Mouse (Mus musculus): ENCODE data around the gene Osbp2. TPM values are rescaled to one million over a fixed set of nuclear protein-coding genes. Genes with fewer than 3 reads are reported as not detected.

The Osbp2 gene
- polyA plus RNA-seq, 1 experiment from 2014 or later, result 1.3 TPM

- H3K9ac ChIP-seq, result no peak overlapping the region
- ATAC-seq (ENCODE audit: insufficient number of reproducible peaks, low FRiP score, low TSS enrichment, low read depth), result no peak
- H3K4me3 ChIP-seq (replicated peaks), result peak overlapping the region; percentile 26
- no peaks in the 10 kb centered on the region for H3K9me3 ChIP-seq (replicated peaks)
- H3K27ac ChIP-seq (replicated peaks), result no peak overlapping the region
- H3K36me3 ChIP-seq, result no peaks in the 10 kb centered on the region
- 1% methylated on average over 56 of the region's 56 CpGs for WGBS
- peak overlapping the region; percentile 48 for H3K4me2 ChIP-seq (replicated peaks)
- peaks cover 10% of the 10 kb centered on the region for H3K4me1 ChIP-seq
- H3K27me3 ChIP-seq, result peaks cover 41% of the 10 kb centered on the region
Observed at GRCm38 (mm10) chr11:3774463-3775262, 89.0 kb downstream of the Osbp2 start.

- WGBS, result 34% methylated on average over 6 of the region's 6 CpGs
- Histone ChIP-seq H3K27me3 (peaks cover 41% of the 10 kb centered on the region), H3K36me3 (no peaks in the 10 kb centered on the region), H3K27ac (replicated peaks) (no peak overlapping the region), H3K4me3 (replicated peaks) (peak overlapping the region; percentile 26), H3K4me2 (replicated peaks) (peak overlapping the region; percentile 48), H3K4me1 (peaks cover 10% of the 10 kb centered on the region), H3K9ac (no peak overlapping the region), H3K9me3 (replicated peaks) (no peaks in the 10 kb centered on the region)
- ATAC-seq (ENCODE audit: insufficient number of reproducible peaks, low FRiP score, low TSS enrichment, low read depth), result no peak
Observed at GRCm38 (mm10) chr11:3773782-3774462, 89.8 kb downstream of the Osbp2 start.

- peaks cover 41% of the 10 kb centered on the region for H3K27me3 ChIP-seq
- no peaks in the 10 kb centered on the region for H3K9me3 ChIP-seq (replicated peaks)
- WGBS, result 77% methylated on average over 8 of the region's 8 CpGs
Observed at GRCm38 (mm10) chr11:3773136-3773535, 90.6 kb downstream of the Osbp2 start.

GRCm38 (mm10) chr11:3771348-3771747 lies 92.4 kb downstream of the Osbp2 start:
- 44% methylated on average over 6 of the region's 6 CpGs for WGBS
- no peak overlapping the region for H3K4me3 ChIP-seq (replicated peaks)
- H3K9me3 ChIP-seq (replicated peaks), result no peaks in the 10 kb centered on the region
- H3K36me3 ChIP-seq, result no peaks in the 10 kb centered on the region
- peaks cover 35% of the 10 kb centered on the region for H3K27me3 ChIP-seq
- peaks cover 10% of the 10 kb centered on the region for H3K4me1 ChIP-seq
- no peak overlapping the region for H3K4me2 ChIP-seq (replicated peaks)
- no peak overlapping the region for H3K27ac ChIP-seq (replicated peaks)
- no peak overlapping the region for H3K9ac ChIP-seq
- ATAC-seq (ENCODE audit: insufficient number of reproducible peaks, low FRiP score, low TSS enrichment, low read depth), result no peak

More at GRCm38 (mm10) chr11:3773136-3773535, 90.6 kb downstream of the Osbp2 start:
- peaks cover 10% of the 10 kb centered on the region for H3K4me1 ChIP-seq
- no peaks in the 10 kb centered on the region for H3K36me3 ChIP-seq
- no peak overlapping the region for H3K9ac ChIP-seq
- H3K4me2 ChIP-seq (replicated peaks), result no peak overlapping the region
- ATAC-seq (ENCODE audit: insufficient number of reproducible peaks, low FRiP score, low TSS enrichment, low read depth), result no peak
- H3K27ac ChIP-seq (replicated peaks), result no peak overlapping the region
- no peak overlapping the region for H3K4me3 ChIP-seq (replicated peaks)

- H3K4me3 ChIP-seq (replicated peaks), result no peak overlapping the region
- H3K36me3 ChIP-seq, result no peaks in the 10 kb centered on the region
- ATAC-seq (ENCODE audit: insufficient number of reproducible peaks, low FRiP score, low TSS enrichment, low read depth), result no peak
- no peaks in the 10 kb centered on the region for H3K9me3 ChIP-seq (replicated peaks)
- H3K9ac ChIP-seq, result no peak overlapping the region
- no peak overlapping the region for H3K4me2 ChIP-seq (replicated peaks)
- 83% methylated on average over 5 of the region's 5 CpGs for WGBS
- no peaks in the 10 kb centered on the region for H3K4me1 ChIP-seq
- H3K27me3 ChIP-seq, result peaks cover 9% of the 10 kb centered on the region; the same call in 1 of the 2 replicates
- no peak overlapping the region for H3K27ac ChIP-seq (replicated peaks)
Observed at GRCm38 (mm10) chr11:3767830-3768229, 95.9 kb downstream of the Osbp2 start.

- WGBS, result 74% methylated on average over 8 of the region's 8 CpGs
- Histone ChIP-seq H3K9me3 (replicated peaks) (no peaks in the 10 kb centered on the region), H3K27ac (replicated peaks) (no peak overlapping the region), H3K4me3 (replicated peaks) (no peak overlapping the region), H3K36me3 (no peaks in the 10 kb centered on the region), H3K4me1 (peaks cover 5% of the 10 kb centered on the region), H3K9ac (no peak overlapping the region), H3K27me3 (peaks cover 17% of the 10 kb centered on the region; the same call in 1 of the 2 replicates), H3K4me2 (replicated peaks) (no peak overlapping the region)
- ATAC-seq (ENCODE audit: insufficient number of reproducible peaks, low FRiP score, low TSS enrichment, low read depth), result no peak
Observed at GRCm38 (mm10) chr11:3766964-3767363, 96.7 kb downstream of the Osbp2 start.

- ATAC-seq (ENCODE audit: insufficient number of reproducible peaks, low FRiP score, low TSS enrichment, low read depth), result no peak
- Histone ChIP-seq H3K27me3 (peaks cover 38% of the 10 kb centered on the region), H3K4me2 (replicated peaks) (no peak overlapping the region), H3K4me1 (peaks cover 11% of the 10 kb centered on the region), H3K4me3 (replicated peaks) (no peak overlapping the region), H3K27ac (replicated peaks) (no peak overlapping the region), H3K9ac (no peak overlapping the region), H3K36me3 (no peaks in the 10 kb centered on the region), H3K9me3 (replicated peaks) (no peaks in the 10 kb centered on the region)
- WGBS, result 59% methylated on average over 4 of the region's 4 CpGs
Observed at GRCm38 (mm10) chr11:3764352-3764751, 99.4 kb downstream of the Osbp2 start.

- H3K27me3 ChIP-seq, result peaks cover 38% of the 10 kb centered on the region
Observed at GRCm38 (mm10) chr11:3761775-3762501, 101.8 kb downstream of the Osbp2 start.

GRCm38 (mm10) chr11:3761339-3761738 lies 102.4 kb downstream of the Osbp2 start:
- WGBS, result 11% methylated on average over 11 of the region's 11 CpGs
- H3K4me3 ChIP-seq (replicated peaks), result peak overlapping the region; percentile 59
- peaks cover 38% of the 10 kb centered on the region for H3K27me3 ChIP-seq
- no peaks in the 10 kb centered on the region for H3K36me3 ChIP-seq
- no peak for ATAC-seq (ENCODE audit: insufficient number of reproducible peaks, low FRiP score, low TSS enrichment, low read depth)
- no peaks in the 10 kb centered on the region for H3K9me3 ChIP-seq (replicated peaks)
- no peak overlapping the region for H3K27ac ChIP-seq (replicated peaks)
- peaks cover 11% of the 10 kb centered on the region for H3K4me1 ChIP-seq
- peak overlapping the region; percentile 48; the same call in 1 of the 2 replicates for H3K9ac ChIP-seq
- peak overlapping the region; percentile 98 for H3K4me2 ChIP-seq (replicated peaks)

More at GRCm38 (mm10) chr11:3761775-3762501, 101.8 kb downstream of the Osbp2 start:
- under 1% methylated on average over 84 of the region's 90 CpGs for WGBS
- Histone ChIP-seq H3K9me3 (replicated peaks) (no peaks in the 10 kb centered on the region), H3K27ac (replicated peaks) (no peak overlapping the region), H3K36me3 (no peaks in the 10 kb centered on the region), H3K4me1 (peaks cover 11% of the 10 kb centered on the region), H3K9ac (peak overlapping the region; percentile 48), H3K4me2 (replicated peaks) (peak overlapping the region; percentile 98), H3K4me3 (replicated peaks) (peak overlapping the region; percentile 59)
- peak; percentile 55; the same call in 1 of the 2 replicates for ATAC-seq (ENCODE audit: insufficient number of reproducible peaks, low FRiP score, low TSS enrichment, low read depth)

GRCm38 (mm10) chr11:3759433-3759832 lies 104.3 kb downstream of the Osbp2 start:
- H3K36me3 ChIP-seq, result no peaks in the 10 kb centered on the region
- H3K4me1 ChIP-seq, result peaks cover 11% of the 10 kb centered on the region
- ATAC-seq (ENCODE audit: insufficient number of reproducible peaks, low FRiP score, low TSS enrichment, low read depth), result no peak
- WGBS, result 75% methylated on average over 5 of the region's 5 CpGs
- H3K9ac ChIP-seq, result no peak overlapping the region
- no peak overlapping the region for H3K27ac ChIP-seq (replicated peaks)
- peaks cover 35% of the 10 kb centered on the region for H3K27me3 ChIP-seq
- H3K4me3 ChIP-seq (replicated peaks), result no peak overlapping the region
- H3K4me2 ChIP-seq (replicated peaks), result no peak overlapping the region
- H3K9me3 ChIP-seq (replicated peaks), result no peaks in the 10 kb centered on the region

- Histone ChIP-seq H3K27ac (replicated peaks) (no peak overlapping the region), H3K9ac (no peak overlapping the region), H3K4me2 (replicated peaks) (no peak overlapping the region), H3K36me3 (no peaks in the 10 kb centered on the region), H3K9me3 (replicated peaks) (no peaks in the 10 kb centered on the region), H3K27me3 (0 out of 2 replicates have a peak, but pooled peaks cover 6% of the 10 kb centered on the region), H3K4me3 (replicated peaks) (no peak overlapping the region), H3K4me1 (no peaks in the 10 kb centered on the region)
- ATAC-seq (ENCODE audit: insufficient number of reproducible peaks, low FRiP score, low TSS enrichment, low read depth), result no peak
- 47% methylated on average over 4 of the region's 4 CpGs for WGBS
Observed at GRCm38 (mm10) chr11:3755341-3755740, 108.4 kb downstream of the Osbp2 start.

Data from embryonic facial prominence, embryonic 15.5 days (tissue).